Mouse (Mus musculus) skeletal muscle tissue, adult 2 months (tissue): Measurements from ENCODE around the gene Fnip2.
"Not testable (repeated sequence)": the region's sequence is repeated elsewhere in the genome, so short reads cannot be mapped to it uniquely, and the experiment has no call there.

ENCODE experiments used
- DNase-seq: peaks from one replicate; pipeline ENCODE4 v3.0.0-alpha.2; 2012; ENCODE audit warnings: low read depth, low spot score

Fnip2 gene

DNA sequence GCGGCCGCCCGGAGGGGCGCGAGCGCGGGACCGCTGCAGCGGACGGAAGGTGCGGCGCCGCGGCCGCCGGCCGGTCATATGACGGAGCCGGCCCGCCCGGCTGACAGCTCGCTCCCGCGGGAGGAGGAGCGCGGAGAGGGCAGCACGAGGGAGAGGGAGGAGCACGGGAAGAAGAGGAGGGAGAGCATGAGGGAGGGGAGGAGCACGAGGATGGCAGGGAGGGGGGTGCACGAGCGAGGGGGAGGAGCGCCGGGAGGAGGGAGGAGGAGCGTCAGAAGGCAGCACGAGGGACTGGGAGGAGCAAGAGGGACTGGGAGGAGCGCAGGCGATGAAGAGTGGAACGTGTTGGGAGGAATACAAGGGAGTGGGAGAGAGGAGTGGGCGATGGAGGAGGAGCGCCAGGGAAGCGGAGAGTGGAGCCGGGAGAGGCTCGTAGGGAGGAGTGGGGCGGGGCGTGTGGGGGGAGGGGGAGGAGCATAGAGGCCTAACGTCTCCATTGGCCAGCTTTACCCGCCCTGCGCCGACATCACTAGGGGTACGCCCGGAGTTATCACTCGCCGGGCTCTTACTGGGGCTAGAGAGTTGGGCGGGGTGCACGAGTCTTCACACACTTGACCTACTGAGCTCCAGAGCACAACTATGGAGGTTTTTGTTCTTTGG lies at the start of gene Fnip2:
Gene Fnip2 (minus strand): TSS at position 94 of the 660 bp plus-strand sequence.
- DNase-seq, result peak; percentile 94

DNA sequence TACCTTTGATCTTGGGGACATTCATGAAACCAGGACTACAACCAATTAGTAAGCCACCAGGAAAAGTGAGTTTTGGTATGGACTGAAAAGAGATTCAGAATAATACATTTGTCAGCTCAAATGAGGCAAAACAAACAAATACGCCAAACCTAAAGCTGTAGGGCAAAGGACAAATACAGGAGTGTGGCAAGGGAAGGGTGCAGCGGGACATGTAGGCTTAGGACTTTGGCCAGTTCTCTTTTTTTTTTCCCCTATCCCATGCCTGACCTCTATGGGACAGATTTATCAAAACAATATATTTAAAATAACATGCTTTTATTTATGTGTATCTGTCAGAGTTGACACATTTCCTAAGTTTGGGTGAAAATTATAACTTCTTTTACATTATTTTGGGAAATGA lies 42.3 kb upstream of the Fnip2 start:
- DNase-seq, result no peak

DNA sequence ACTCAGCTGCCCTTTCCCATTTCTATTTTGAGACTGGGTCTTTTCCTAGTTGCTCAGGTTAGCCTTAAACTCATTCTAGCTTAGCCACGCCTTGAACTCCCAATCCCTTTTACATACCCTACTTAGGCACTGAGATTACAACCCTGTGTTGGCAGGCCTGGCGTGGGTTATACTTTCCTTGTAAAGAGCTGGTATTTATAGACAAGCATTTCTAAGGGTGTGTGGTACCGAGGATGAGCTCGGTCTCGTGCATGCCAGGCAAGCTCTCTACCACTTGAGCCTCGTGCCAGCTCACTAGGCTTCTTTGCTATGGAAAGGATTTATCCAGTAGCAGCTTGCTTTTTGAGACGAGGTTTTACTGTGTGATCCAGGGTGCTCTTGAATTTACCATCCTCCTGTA lies 27.9 kb upstream of the Fnip2 start:
- no peak for DNase-seq

DNA sequence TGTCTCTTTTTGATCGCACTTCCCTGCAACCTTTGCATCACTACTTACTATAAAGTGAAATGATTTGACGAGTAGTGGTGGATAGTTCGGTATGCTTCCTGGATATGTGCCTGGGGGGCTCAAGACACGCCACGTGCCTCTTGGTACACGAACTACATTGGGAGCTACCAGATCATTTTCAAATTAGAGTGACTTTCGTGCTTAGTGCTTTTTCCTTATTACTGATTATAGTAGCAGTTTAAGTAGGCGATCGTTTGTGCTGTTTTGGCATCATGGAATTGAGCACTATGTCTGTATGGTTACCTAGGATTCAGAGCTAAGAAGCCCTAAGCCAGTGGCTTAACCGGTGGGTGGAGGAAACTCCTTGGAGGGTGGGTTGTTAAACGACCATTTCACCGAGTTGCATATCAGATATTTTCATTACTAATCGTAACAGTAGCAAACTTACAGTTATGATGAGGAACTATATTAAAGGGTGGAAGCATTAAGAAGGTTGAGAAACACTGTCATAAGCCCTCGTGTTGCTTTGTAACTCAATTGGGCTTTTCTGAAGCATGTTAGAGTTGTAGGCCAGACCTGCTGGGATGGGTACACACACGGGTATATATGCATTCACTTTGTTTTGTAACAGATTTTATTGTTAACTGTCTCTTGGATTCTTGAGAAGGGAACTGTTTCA lies 24.3 kb upstream of the Fnip2 start:
- no peak for DNase-seq

DNA sequence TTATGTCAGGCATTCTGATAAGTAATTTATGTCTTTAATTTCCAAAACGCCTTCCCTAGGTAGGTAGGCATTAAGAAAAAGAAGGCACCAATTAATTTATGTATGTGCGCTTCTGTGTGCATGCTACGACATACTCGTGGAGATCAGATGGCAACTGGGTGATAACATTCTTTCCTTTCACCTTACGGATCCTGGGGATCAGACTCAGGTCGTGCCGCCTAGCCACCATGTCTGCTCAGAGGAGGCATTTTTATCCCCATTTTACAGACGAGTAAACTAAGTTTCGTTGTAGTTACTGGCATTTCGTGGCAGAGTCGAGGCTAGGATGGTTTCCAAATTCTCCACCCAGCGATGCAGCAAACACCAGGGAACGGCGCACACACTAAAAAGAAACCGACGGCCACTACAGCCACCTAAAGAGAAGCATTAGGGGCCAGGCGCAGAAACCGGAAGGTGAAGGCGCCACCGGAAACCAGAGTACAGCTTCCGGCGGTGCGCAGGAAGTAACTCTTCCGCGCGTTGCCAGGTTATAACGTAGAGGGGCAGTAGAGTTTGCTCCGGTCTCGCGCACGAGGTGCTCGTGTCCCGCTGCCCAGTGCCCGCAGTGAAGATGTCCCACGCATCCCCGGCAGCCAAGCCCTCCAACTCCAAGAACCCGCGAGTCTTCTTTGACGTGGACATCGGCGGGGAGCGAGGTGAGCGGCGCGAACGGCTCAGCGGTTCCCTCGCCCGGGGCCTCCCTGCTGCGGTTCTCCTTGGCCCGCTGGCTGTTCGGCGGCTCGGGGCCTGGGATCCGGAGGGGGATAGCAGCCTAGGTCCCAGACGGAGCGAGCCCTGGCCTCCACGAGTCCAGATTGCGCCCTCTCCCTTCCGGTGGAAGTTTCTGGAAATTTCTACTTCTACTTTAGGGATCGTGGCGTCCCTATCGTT lies 23.5 kb upstream of the Fnip2 start, which contains the start of gene Ppid:
Gene Ppid (plus strand): TSS at position 480 of the 930 bp plus-strand sequence.
- peak; percentile 76 for DNase-seq

DNA sequence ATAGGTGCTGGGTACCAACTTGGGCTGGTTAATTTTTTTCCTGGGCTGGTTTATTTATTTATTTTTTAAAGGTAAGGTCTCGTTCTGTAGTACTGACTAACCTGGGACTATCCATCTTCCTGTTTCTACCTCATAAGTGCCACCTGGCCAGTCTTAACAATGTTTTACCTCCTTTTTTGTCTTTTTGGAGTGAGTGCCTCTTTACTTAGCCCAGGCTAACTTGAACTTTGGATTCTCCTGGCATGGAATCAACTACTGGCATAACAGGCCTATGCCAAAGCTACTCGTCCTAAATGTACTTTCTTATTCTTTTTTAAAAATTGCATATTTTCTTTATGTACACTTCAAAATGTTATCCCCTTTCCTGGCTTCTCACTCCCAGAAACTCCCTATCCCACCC lies 22.1 kb upstream of the Fnip2 start:
- no peak for DNase-seq

DNA sequence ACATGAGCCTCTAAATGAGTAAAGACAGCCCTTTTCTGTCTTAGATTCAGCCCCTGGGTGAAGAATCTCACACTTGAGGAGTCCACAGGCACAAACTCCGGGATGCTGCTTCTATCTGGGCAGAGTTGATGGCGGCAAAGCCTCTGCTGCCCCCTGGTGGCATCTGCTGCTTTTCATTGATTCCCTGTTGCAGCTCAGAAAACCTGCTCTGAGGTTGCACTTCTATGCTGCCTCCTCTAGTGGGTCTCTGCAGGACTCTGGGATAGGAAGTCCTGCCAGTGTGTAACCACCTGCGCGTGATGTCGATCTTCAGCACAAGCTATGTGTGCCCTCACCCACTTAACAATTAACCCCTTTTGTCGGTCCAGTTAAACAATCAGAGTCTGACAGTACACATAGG lies 19.2 kb upstream of the Fnip2 start:
- DNase-seq, result peak; percentile 80

DNA sequence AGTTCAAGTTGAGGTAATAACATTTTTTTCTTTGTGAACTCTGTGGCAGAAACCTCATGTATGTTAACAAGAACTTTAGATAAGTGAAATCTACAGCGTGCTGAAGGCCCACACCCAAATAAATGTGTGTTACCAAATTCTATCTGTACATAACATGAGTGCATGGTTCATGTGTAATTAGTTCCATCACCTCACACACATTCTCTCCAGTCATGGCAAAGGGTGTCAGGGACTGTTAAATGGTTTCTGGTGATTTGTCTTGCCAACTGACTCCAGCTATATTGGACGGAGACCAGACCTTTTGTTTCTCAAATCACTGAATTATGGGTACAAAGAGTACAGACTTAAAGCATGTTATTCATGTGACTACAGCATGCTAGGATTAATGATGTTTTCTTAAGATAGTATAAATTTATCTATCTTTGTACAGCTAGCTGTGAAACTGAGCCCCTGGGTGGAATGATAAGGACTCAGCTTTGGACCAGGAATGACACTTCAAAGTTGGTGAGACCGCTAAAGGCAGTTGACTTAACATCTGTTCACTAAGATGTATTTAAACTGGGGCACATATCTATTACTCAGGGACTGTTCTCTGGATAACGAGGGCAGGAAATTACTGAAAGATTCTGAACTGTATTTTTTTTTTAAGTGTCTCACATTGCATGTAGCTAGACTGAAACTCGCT lies 12.4 kb upstream of the Fnip2 start:
- no peak for DNase-seq

DNA sequence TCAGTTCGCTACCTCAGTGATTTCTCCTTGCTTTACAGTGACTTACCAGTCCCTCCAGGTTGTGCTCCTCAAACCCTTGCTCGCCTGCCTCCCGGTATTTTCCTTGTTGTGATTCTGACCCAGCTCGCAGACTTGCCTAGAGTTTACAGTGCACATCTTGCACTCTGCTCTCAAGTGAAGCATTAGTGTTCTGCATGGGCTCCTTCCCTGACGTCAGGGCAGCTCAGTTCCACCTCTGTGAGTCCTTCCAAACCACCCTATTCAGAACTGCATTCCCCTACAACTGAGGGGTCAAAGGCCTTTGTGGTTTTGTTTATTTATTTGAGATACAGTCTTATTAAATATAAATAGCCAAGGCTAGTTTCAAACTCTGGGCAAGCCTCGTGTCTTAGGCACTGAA lies 10.6 kb upstream of the Fnip2 start:
- no peak for DNase-seq

DNA sequence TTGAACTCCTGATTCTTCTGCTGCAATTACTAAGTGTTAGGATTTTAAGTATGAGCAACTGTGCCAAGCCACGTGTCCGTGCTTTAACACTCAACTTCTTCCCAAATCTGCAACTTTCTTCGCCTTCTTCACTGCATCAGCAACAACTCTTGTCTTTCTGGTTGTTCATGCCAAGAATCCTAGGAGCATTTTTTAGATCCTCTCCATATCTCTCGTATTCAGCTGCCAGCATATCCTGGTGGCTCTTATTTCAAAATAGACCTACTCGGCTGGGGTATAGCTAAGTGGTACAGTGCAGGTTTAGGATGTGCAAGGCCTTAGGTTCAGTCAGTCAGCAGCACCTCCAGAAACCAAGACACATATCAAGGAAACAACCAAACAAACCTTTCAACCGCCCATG lies 10.0 kb upstream of the Fnip2 start:
- DNase-seq, result no peak

DNA sequence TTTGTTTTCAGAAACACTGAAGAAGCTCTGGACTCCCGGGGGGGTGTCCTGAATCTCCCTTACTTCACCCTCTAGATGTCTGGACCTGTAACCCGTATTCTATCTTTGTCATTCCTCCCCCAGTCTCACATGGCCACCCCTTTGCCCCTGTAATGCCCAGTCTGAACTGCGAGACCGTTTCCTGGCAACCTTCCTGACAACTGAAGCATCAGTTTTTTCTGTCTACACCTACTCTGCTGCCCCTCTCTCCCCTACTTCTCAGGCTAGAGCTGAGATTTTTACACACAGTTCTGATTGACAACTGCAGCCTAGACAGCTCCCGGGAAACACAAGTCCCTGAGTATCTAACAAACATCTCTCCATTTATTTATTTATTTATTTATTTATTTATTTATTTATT lies 9.3 kb upstream of the Fnip2 start:
- no peak for DNase-seq

DNA sequence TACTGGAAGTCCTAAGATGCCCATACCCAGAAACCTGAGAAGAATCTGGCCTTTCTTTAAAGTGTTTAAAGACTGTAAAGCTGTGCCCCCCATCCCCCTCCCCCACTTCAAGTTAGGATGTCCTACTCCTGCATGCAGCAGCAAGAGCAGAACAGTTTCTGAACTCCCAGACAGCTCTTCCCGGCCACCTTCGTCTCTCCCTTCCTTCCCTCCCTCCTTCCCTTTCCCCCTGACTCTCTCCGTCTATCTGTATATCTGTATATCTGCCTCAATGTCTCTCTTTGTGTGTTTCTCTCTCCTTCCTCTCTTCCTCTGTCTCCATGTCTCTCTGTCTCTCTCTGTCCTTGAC lies 8.8 kb upstream of the Fnip2 start:
- DNase-seq, result no peak

DNA sequence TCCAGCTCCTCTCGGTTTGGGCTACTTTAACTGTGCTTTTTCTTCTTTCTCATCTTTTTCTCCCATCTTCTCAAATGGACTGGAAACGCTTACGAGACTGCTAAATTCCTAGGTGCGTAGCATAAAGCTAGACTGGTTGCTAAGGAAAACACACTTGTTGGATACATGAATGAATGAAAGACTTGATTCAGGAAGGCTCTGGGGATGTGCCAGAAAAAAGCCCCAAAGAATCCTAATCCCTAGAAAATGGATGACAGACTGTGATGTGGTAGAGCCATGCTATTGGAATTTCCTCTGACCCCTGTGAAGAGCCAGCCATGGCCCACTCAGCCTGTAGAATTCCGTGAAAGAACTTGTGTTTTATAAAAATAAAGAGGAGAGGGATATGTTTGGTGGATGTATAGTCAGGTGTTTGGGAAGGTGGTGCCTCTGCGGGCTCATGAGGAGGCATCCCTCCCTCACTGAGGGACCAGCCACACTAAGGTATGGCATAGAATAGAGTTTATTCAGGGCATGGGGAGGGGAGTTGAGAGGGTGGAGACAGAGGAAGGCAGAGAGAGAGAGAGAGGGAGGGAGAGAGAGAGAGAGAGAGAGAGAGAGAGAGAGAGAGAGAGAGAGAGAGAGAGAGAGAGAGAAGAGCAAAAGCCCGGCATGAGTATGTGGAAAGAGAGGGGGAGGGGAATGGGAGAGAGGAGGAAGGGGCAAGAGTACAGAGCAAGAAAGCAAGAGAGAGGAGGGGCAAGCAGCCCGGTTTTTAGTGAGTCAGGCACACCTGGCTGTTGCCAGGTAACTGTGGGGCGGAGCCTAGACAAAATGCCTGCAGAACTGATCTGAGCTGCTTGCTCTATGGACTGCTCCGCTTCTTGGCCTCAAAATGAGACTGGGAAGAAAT lies 8.2 kb upstream of the Fnip2 start:
- no peak for DNase-seq

DNA sequence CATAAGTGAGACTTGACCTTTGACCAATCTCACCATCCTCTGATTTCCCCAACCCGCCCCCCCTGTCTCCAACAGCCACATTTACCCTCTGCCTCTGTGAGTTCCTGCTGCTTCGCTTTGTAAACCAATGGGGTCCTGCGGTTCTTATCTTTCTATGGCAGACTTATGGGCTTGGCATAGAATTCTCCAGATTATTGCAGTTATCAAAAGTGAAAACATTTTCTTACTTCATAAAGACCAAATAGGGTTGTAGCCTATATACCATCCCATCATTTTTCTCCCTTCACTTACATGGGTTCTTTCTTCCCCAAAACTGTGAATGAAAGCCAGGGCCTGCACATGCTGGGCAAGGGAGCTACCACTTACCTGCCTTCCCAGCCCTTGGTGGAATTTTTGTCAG lies 6.7 kb upstream of the Fnip2 start:
- DNase-seq, result no peak

DNA sequence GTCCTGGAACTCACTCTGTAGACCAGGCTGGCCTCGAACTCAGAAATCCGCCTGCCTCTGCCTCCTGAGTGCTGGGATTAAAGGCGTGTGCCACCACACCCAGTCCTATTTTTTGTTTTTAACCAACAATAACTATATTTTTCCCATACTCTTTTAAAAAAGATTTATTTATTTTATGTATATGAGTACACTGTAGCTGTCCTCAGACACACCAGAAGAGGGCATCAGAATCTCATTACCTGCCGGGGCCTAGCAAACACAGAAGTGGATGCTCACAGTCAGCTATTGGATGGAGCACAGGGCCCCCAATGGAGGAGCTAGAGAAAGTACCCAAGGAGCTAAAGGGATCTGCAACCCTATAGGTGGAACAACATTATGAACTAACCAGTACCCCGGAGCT lies 5.8 kb upstream of the Fnip2 start:
- DNase-seq, result not testable (repeated sequence)

DNA sequence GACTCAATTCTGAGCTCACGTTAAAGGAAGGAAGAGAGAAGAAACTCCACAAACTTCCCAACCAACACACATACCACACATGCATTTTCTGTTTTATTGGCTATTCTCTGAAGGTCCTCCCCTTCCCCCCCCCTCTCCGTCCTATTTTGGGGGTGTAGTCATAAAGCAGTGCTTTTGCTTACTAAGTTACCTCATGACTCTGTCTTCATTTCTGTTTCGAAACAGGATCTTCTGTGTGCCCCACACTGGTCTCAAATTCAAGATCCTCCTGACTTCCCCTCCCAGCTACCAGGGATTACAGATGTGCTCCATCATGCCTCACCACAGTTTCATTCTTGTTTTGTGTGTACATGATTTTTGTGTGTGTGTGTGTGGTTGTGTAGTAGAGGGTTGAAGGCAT lies 4.8 kb upstream of the Fnip2 start:
- no peak for DNase-seq

DNA sequence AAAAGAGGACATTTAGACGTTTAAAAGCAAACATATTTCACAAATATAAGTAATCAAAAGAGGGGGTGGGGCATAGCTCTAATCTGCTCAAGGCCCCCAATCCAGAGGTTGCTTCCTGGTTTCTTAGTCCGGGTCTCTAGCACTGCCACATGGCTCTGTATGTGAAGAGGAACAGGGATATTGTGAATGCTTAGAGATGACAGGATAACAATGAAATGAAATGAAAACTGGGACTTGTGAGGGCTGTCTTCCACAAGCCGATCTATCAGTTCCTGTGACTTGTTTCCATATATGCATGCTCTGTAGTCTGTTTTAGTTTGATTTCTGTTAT lies 1.7 kb upstream of the Fnip2 start:
- no peak for DNase-seq

DNA sequence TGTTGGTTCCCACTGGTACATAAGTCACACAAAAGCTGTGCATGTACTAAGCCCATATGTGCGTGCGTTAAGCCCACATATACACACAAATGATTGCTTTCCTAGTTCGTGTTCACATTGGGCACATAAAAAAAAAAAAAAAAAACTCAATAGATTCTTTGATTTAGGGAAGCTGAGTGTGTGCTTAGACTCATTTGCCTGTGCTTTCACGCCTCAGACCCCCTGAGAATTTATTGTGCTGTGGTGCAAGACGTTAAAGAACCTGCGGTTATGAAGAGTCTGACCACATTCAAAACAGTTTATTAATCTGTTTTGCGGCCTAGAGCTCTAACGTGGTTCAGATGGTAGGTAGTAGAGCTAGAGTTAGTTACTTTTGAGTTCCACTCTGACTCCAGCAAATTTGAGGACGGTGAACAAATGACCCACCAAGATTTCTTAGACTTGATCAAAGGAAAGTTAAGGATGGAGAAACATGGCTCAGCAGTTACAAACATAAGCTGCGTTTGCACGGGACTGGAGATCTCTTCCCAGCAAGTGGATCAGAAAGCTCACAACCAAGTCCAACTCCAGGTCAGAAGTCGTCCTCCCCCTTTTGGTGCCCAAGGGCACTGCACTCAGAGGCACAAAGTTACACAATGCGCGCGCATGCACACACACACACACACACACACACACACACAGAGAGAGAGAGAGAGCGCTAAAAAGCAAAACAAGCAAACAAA lies 1.2 kb upstream of the Fnip2 start:
- no peak for DNase-seq

DNA sequence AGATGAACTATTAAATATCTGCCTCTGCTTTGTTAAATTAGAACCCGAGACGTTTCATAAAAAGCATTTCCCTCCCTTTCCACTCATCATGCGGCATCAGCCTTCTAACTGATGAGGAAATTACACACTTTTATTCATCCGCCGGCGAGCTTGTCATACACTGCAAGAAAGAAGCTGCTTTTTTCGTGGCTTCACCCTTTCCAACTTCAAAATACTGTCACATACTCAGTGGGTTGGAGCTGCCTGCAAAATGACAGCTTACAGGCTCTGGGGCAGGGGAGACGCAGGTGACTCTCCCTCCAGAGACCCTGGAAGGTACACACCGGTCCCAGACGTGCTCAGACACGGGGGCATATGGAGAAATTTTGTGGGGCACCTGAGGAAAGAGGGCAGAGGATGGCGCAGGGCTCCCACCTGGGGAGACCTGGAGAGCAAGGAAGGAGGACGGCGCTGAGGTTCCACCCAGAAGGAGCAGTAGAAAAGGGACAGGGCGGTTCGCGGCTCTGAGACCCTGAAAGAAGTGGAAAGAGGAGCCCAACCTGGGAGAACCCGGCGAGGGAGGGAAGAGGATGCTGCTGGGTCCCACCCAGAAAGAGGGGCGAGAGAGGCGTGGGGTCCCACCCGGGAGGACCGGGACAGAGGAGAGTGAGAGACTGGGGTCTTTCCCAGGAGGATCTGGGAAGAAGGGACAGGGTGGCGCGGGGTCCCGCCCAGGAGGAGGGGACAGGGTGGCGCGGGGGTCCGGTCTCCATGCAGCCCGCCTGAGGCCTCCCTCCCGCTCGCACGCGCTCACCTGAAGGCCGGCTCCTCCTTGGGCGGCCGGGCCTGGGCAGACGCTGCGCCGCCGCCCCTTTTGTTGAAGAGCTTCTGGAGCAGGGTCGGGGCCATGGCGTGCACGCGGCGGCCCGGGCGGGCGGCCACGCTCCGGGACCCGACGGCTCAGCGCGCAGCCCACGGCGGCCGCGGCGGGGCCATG lies 592 bp downstream of the Fnip2 start:
- DNase-seq, result no peak
